Mouse (Mus musculus): ENCODE measurements around the gene Cep83. TPM values are rescaled to one million over a fixed set of nuclear protein-coding genes. Genes with fewer than 3 reads are reported as not detected.

The Cep83 gene
- polyA plus RNA-seq, 2 experiments, result 21.4 to 27.6 TPM

GRCm38 (mm10) chr10:94794666-94795244 lies 106.3 kb downstream of the Cep83 start:
- WGBS, result 81% methylated on average over 5 of the region's 5 CpGs

GRCm38 (mm10) chr10:94798128-94798527 lies 109.7 kb downstream of the Cep83 start:
- H3K4me2 ChIP-seq (replicated peaks; ENCODE audit: low read depth, low read length, severe bottlenecking), result no peak overlapping the region
- no peaks in the 10 kb centered on the region for H3K4me1 ChIP-seq (ENCODE audit: control insufficient read depth, insufficient read depth, low read length)
- ATAC-seq (ENCODE audit: low FRiP score, low read depth) (no peak), DNase-seq (ENCODE audit: low spot score) (no peak)
- no peaks in the 10 kb centered on the region for H3K9me3 ChIP-seq (ENCODE audit: control insufficient read depth, low read length)
- 61% methylated on average over 5 of the region's 5 CpGs for WGBS
- H3K4me3 ChIP-seq (replicated peaks; ENCODE audit: low read length), result no peak overlapping the region
- no peak overlapping the region for H3K27ac ChIP-seq (replicated peaks; ENCODE audit: low read depth, low read length)
- H3K27me3 ChIP-seq (ENCODE audit: control insufficient read depth, insufficient read depth, low read length), result no peaks in the 10 kb centered on the region
- H3K36me3 ChIP-seq (ENCODE audit: control insufficient read depth, insufficient read depth, low read length), result peaks cover 7% of the 10 kb centered on the region; the same call in 1 of the 2 replicates
- TF ChIP-seq POLR2A (IDR thresholded peaks at IDR 0.05; ENCODE audit: borderline replicate concordance, extremely low read depth, insufficient read depth, insufficient read length), result no peak
- no peak overlapping the region for H3K9ac ChIP-seq (ENCODE audit: low read depth, low read length, severe bottlenecking)

More at GRCm38 (mm10) chr10:94794666-94795244, 106.3 kb downstream of the Cep83 start:
- H3K4me1 ChIP-seq (ENCODE audit: control insufficient read depth, insufficient read depth, low read length), result no peaks in the 10 kb centered on the region
- peaks cover 27% of the 10 kb centered on the region for H3K36me3 ChIP-seq (ENCODE audit: control insufficient read depth, insufficient read depth, low read length)
- no peak for TF ChIP-seq POLR2A (IDR thresholded peaks at IDR 0.05; ENCODE audit: borderline replicate concordance, extremely low read depth, insufficient read depth, insufficient read length)
- no peaks in the 10 kb centered on the region for H3K27me3 ChIP-seq (ENCODE audit: control insufficient read depth, insufficient read depth, low read length)
- H3K4me2 ChIP-seq (replicated peaks; ENCODE audit: low read depth, low read length, severe bottlenecking), result no peak overlapping the region
- H3K9ac ChIP-seq (ENCODE audit: low read depth, low read length, severe bottlenecking), result no peak overlapping the region
- no peak for DNase-seq (ENCODE audit: low spot score)
- ATAC-seq (ENCODE audit: low FRiP score, low read depth), result no peak
- no peaks in the 10 kb centered on the region for H3K9me3 ChIP-seq (ENCODE audit: control insufficient read depth, low read length)
- no peak overlapping the region for H3K4me3 ChIP-seq (replicated peaks; ENCODE audit: low read length)
- no peak overlapping the region for H3K27ac ChIP-seq (replicated peaks; ENCODE audit: low read depth, low read length)

- no peak for TF ChIP-seq POLR2A (IDR thresholded peaks at IDR 0.05; ENCODE audit: borderline replicate concordance, extremely low read depth, insufficient read depth, insufficient read length)
- no peak overlapping the region for H3K27ac ChIP-seq (replicated peaks; ENCODE audit: low read depth, low read length)
- WGBS, result 40% methylated on average over 2 of the region's 2 CpGs
- ATAC-seq (ENCODE audit: low FRiP score, low read depth), result no peak
- H3K9me3 ChIP-seq (ENCODE audit: control insufficient read depth, low read length), result no peaks in the 10 kb centered on the region
- H3K36me3 ChIP-seq (ENCODE audit: control insufficient read depth, insufficient read depth, low read length), result 0 out of 2 replicates have a peak, but pooled peaks cover 3% of the 10 kb centered on the region
- H3K4me1 ChIP-seq (ENCODE audit: control insufficient read depth, insufficient read depth, low read length), result no peaks in the 10 kb centered on the region; the same call in 1 of the 2 replicates
- no peak overlapping the region for H3K4me2 ChIP-seq (replicated peaks; ENCODE audit: low read depth, low read length, severe bottlenecking)
- no peak overlapping the region for H3K9ac ChIP-seq (ENCODE audit: low read depth, low read length, severe bottlenecking)
- no peak overlapping the region for H3K4me3 ChIP-seq (replicated peaks; ENCODE audit: low read length)
- DNase-seq (ENCODE audit: low spot score), result no peak
- H3K27me3 ChIP-seq (ENCODE audit: control insufficient read depth, insufficient read depth, low read length), result no peaks in the 10 kb centered on the region
These were observed 111.2 kb downstream of the Cep83 start for GRCm38 (mm10) chr10:94799485-94800239.

- Histone ChIP-seq H3K9ac (ENCODE audit: low read depth, low read length, severe bottlenecking) (no peak overlapping the region), H3K9me3 (ENCODE audit: control insufficient read depth, low read length) (no peaks in the 10 kb centered on the region), H3K27ac (replicated peaks; ENCODE audit: low read depth, low read length) (no peak overlapping the region), H3K4me1 (ENCODE audit: control insufficient read depth, insufficient read depth, low read length) (peaks cover 6% of the 10 kb centered on the region; the same call in 1 of the 2 replicates), H3K4me3 (replicated peaks; ENCODE audit: low read length) (no peak overlapping the region), H3K4me2 (replicated peaks; ENCODE audit: low read depth, low read length, severe bottlenecking) (no peak overlapping the region), H3K27me3 (ENCODE audit: control insufficient read depth, insufficient read depth, low read length) (no peaks in the 10 kb centered on the region), H3K36me3 (ENCODE audit: control insufficient read depth, insufficient read depth, low read length) (0 out of 2 replicates have a peak, but pooled peaks cover 3% of the 10 kb centered on the region)
- TF ChIP-seq POLR2A (IDR thresholded peaks at IDR 0.05; ENCODE audit: borderline replicate concordance, extremely low read depth, insufficient read depth, insufficient read length), result no peak
- no peak for DNase-seq (ENCODE audit: low spot score)
- no peak for ATAC-seq (ENCODE audit: low FRiP score, low read depth)
- 88% methylated on average over 7 of the region's 7 CpGs for WGBS
These were observed 112.4 kb downstream of the Cep83 start for GRCm38 (mm10) chr10:94800677-94801354.

All from limb, embryonic 14.5 days (tissue).